Mouse (Mus musculus): ENCODE results near the gene Atp2b2. TPM values are rescaled to one million over a fixed set of nuclear protein-coding genes. Genes with fewer than 3 reads are reported as not detected.
"Not testable (repeated sequence)": the region's sequence is repeated elsewhere in the genome, so short reads cannot be mapped to it uniquely, and the experiment has no call there.

The Atp2b2 gene
- polyA plus RNA-seq, 1 experiment from 2014 or later: 0.25 TPM

- WGBS: 87% methylated on average over 7 of the region's 7 CpGs
- Histone ChIP-seq H3K36me3 (peaks cover 87% of the 10 kb centered on the region), H3K9ac (no peak overlapping the region), H3K4me3 (no peak overlapping the region), H3K4me1 (no peaks in the 10 kb centered on the region), H3K27ac (no peak overlapping the region), H3K27me3 (no peaks in the 10 kb centered on the region), H3K9me3 (no peaks in the 10 kb centered on the region), H3K4me2 (no peak overlapping the region)
- no peak for ATAC-seq (ENCODE audit: insufficient number of reproducible peaks, insufficient read depth, low FRiP score, low TSS enrichment, low read depth)
Observed at GRCm38 (mm10) chr6:113728181-113728580, 314.2 kb downstream of the Atp2b2 start.

- Histone ChIP-seq H3K4me2 (no peak overlapping the region), H3K27ac (no peak overlapping the region), H3K4me1 (no peaks in the 10 kb centered on the region), H3K36me3 (peaks cover 75% of the 10 kb centered on the region), H3K4me3 (no peak overlapping the region), H3K9ac (no peak overlapping the region), H3K27me3 (no peaks in the 10 kb centered on the region), H3K9me3 (no peaks in the 10 kb centered on the region)
- ATAC-seq (ENCODE audit: insufficient number of reproducible peaks, insufficient read depth, low FRiP score, low TSS enrichment, low read depth): no peak
- WGBS: 92% methylated on average over 4 of the region's 4 CpGs
Observed at GRCm38 (mm10) chr6:113721061-113721460, 321.4 kb downstream of the Atp2b2 start.

GRCm38 (mm10) chr6:113719878-113720277 is 322.5 kb downstream of the Atp2b2 start, which contains the start of gene Ghrl:
Ghrl (minus strand) TSS chr6:113719880.
- Histone ChIP-seq H3K4me3 (no peak within 1 kb of the TSS), H3K9me3 (no peaks in the 10 kb centered on the region), H3K27ac (no peak within 1 kb of the TSS), H3K4me1 (no peaks in the 10 kb centered on the region), H3K9ac (no peak within 1 kb of the TSS), H3K27me3 (no peaks in the 10 kb centered on the region), H3K36me3 (peaks cover 81% of the 10 kb centered on the region), H3K4me2 (no peak within 1 kb of the TSS)
- no peak for ATAC-seq (ENCODE audit: insufficient number of reproducible peaks, insufficient read depth, low FRiP score, low TSS enrichment, low read depth)
- WGBS: 86% methylated on average over 3 of the region's 3 CpGs

- ATAC-seq (ENCODE audit: insufficient number of reproducible peaks, insufficient read depth, low FRiP score, low TSS enrichment, low read depth): no peak
- no peaks in the 10 kb centered on the region for H3K9me3 ChIP-seq
- no peak overlapping the region for H3K9ac ChIP-seq
- no peaks in the 10 kb centered on the region for H3K27me3 ChIP-seq
- H3K36me3 ChIP-seq: peaks cover 90% of the 10 kb centered on the region
- no peak overlapping the region for H3K4me2 ChIP-seq
- no peaks in the 10 kb centered on the region for H3K4me1 ChIP-seq
- WGBS: 91% methylated on average over 3 of the region's 3 CpGs
- no peak overlapping the region for H3K27ac ChIP-seq
- no peak overlapping the region for H3K4me3 ChIP-seq
Observed at GRCm38 (mm10) chr6:113717541-113717940, 324.9 kb downstream of the Atp2b2 start.

- Histone ChIP-seq H3K27me3 (no peaks in the 10 kb centered on the region), H3K27ac (no peak overlapping the region), H3K4me1 (no peaks in the 10 kb centered on the region), H3K4me2 (no peak overlapping the region), H3K9ac (no peak overlapping the region), H3K36me3 (peaks cover 92% of the 10 kb centered on the region), H3K9me3 (no peaks in the 10 kb centered on the region), H3K4me3 (no peak overlapping the region)
- 84% methylated on average over 1 of the region's 1 CpGs for WGBS
- no peak for ATAC-seq (ENCODE audit: insufficient number of reproducible peaks, insufficient read depth, low FRiP score, low TSS enrichment, low read depth)
Observed at GRCm38 (mm10) chr6:113714797-113715196, 327.6 kb downstream of the Atp2b2 start.

- ATAC-seq (ENCODE audit: insufficient number of reproducible peaks, insufficient read depth, low FRiP score, low TSS enrichment, low read depth): no peak
- WGBS: 89% methylated on average over 2 of the region's 2 CpGs
- H3K4me1 ChIP-seq: no peaks in the 10 kb centered on the region
- no peak overlapping the region for H3K4me3 ChIP-seq
- no peak overlapping the region for H3K27ac ChIP-seq
- H3K27me3 ChIP-seq: no peaks in the 10 kb centered on the region
- H3K9ac ChIP-seq: no peak overlapping the region
- no peak overlapping the region for H3K4me2 ChIP-seq
- H3K9me3 ChIP-seq: no peaks in the 10 kb centered on the region
- H3K36me3 ChIP-seq: peaks cover 92% of the 10 kb centered on the region
Observed at GRCm38 (mm10) chr6:113714276-113714675, 328.1 kb downstream of the Atp2b2 start.

GRCm38 (mm10) chr6:113713389-113713788 is 329.0 kb downstream of the Atp2b2 start:
- H3K27ac ChIP-seq; H3K4me3 ChIP-seq; ATAC-seq (ENCODE audit: insufficient number of reproducible peaks, insufficient read depth, low FRiP score, low TSS enrichment, low read depth); H3K4me2 ChIP-seq; H3K4me1 ChIP-seq; H3K27me3 ChIP-seq; H3K9ac ChIP-seq; H3K9me3 ChIP-seq: not testable (repeated sequence)
- peaks cover 93% of the 10 kb centered on the region for H3K36me3 ChIP-seq
- 90% methylated on average over 5 of the region's 5 CpGs for WGBS

- H3K27me3 ChIP-seq: no peaks in the 10 kb centered on the region
- H3K4me3 ChIP-seq: no peak overlapping the region
- peaks cover 97% of the 10 kb centered on the region for H3K36me3 ChIP-seq
- H3K9ac ChIP-seq: no peak overlapping the region
- no peaks in the 10 kb centered on the region for H3K9me3 ChIP-seq
- H3K27ac ChIP-seq: no peak overlapping the region
- H3K4me1 ChIP-seq: no peaks in the 10 kb centered on the region
- no peak overlapping the region for H3K4me2 ChIP-seq
- 93% methylated on average over 3 of the region's 3 CpGs for WGBS
- ATAC-seq (ENCODE audit: insufficient number of reproducible peaks, insufficient read depth, low FRiP score, low TSS enrichment, low read depth): no peak
Observed at GRCm38 (mm10) chr6:113712718-113713117, 329.7 kb downstream of the Atp2b2 start.

GRCm38 (mm10) chr6:113697222-113698205 is 344.9 kb downstream of the Atp2b2 start:
- WGBS: under 1% methylated on average over 102 of the region's 113 CpGs
- peak overlapping the region; percentile 84 for H3K9ac ChIP-seq
- H3K9me3 ChIP-seq: no peaks in the 10 kb centered on the region
- peak overlapping the region; percentile 91 for H3K27ac ChIP-seq
- peak overlapping the region; percentile 93 for H3K4me2 ChIP-seq
- ATAC-seq (ENCODE audit: insufficient number of reproducible peaks, insufficient read depth, low FRiP score, low TSS enrichment, low read depth): peak; percentile 53
- H3K4me3 ChIP-seq: peak overlapping the region; percentile 91
- peaks cover 22% of the 10 kb centered on the region for H3K4me1 ChIP-seq
- H3K36me3 ChIP-seq: peaks cover 28% of the 10 kb centered on the region
- no peaks in the 10 kb centered on the region for H3K27me3 ChIP-seq

- no peaks in the 10 kb centered on the region for H3K27me3 ChIP-seq
- H3K9ac ChIP-seq: peak within 1 kb of the TSS; percentile 84
- H3K4me3 ChIP-seq: peak within 1 kb of the TSS; percentile 91
- H3K9me3 ChIP-seq: no peaks in the 10 kb centered on the region
- peaks cover 19% of the 10 kb centered on the region for H3K36me3 ChIP-seq
- peak; percentile 98 for ATAC-seq (ENCODE audit: insufficient number of reproducible peaks, insufficient read depth, low FRiP score, low TSS enrichment, low read depth)
- peak within 1 kb of the TSS; percentile 93 for H3K4me2 ChIP-seq
- WGBS: under 1% methylated on average over 58 of the region's 58 CpGs
- peaks cover 22% of the 10 kb centered on the region for H3K4me1 ChIP-seq
- peak within 1 kb of the TSS; percentile 91 for H3K27ac ChIP-seq
Observed at GRCm38 (mm10) chr6:113696582-113697221, 345.7 kb downstream of the Atp2b2 start, which contains the start of gene Tatdn2. Tatdn2 (plus strand) TSS chr6:113697050.

- peak overlapping the region; percentile 62; the same call in 1 of the 2 replicates for H3K9ac ChIP-seq
- H3K4me1 ChIP-seq: peaks cover 24% of the 10 kb centered on the region
- peak overlapping the region; percentile 93 for H3K4me2 ChIP-seq
- no peaks in the 10 kb centered on the region for H3K27me3 ChIP-seq
- H3K36me3 ChIP-seq: peaks cover 11% of the 10 kb centered on the region
- H3K27ac ChIP-seq: peak overlapping the region; percentile 91; the same call in 1 of the 2 replicates
- WGBS: 70% methylated on average over 4 of the region's 4 CpGs
- H3K9me3 ChIP-seq: no peaks in the 10 kb centered on the region
- peak overlapping the region; percentile 91 for H3K4me3 ChIP-seq
- no peak for ATAC-seq (ENCODE audit: insufficient number of reproducible peaks, insufficient read depth, low FRiP score, low TSS enrichment, low read depth)
Observed at GRCm38 (mm10) chr6:113695766-113696355, 346.6 kb downstream of the Atp2b2 start.
